Mouse (Mus musculus) ES-Bruce4 (cell line): ENCODE data around the gene Tnfsf13b. TPM values are rescaled to one million over a fixed set of nuclear protein-coding genes. Genes with fewer than 3 reads are reported as not detected.

Experiments used
- H3K27ac ChIP-seq: 2 replicates; pipeline ENCODE4 v1.5.1; 2012; ENCODE audit warnings: low read length, inconsistent platforms; ENCODE audit not compliant: insufficient read depth
- H3K27me3 ChIP-seq: 2 replicates; pipeline ENCODE4 v1.6.1; 2012; ENCODE audit warnings: mild to moderate bottlenecking, low read length, inconsistent platforms; ENCODE audit not compliant: control insufficient read depth, poor library complexity, insufficient read depth, severe bottlenecking
- H3K36me3 ChIP-seq: 2 replicates; pipeline ENCODE4 v1.6.1; 2012; ENCODE audit warnings: inconsistent platforms, mild to moderate bottlenecking, low read length, moderate library complexity; ENCODE audit not compliant: control insufficient read depth, poor library complexity, insufficient read depth, severe bottlenecking
- H3K4me1 ChIP-seq: one replicate; pipeline ENCODE4 v1.8.1; 2011; ENCODE audit warnings: low read length; ENCODE audit not compliant: control insufficient read depth, insufficient read depth
- H3K4me3 ChIP-seq: 2 replicates; pipeline ENCODE4 v1.5.1; 2011; ENCODE audit warnings: low read depth, mild to moderate bottlenecking, low read length
- H3K9ac ChIP-seq: 2 replicates; pipeline ENCODE4 v1.6.1; 2012; ENCODE audit warnings: low read depth, mild to moderate bottlenecking, inconsistent platforms; ENCODE audit not compliant: poor library complexity, severe bottlenecking
- H3K9me3 ChIP-seq: replicated peaks from 2 replicates; pipeline ENCODE4 v1.6.1; 2012; ENCODE audit warnings: mild to moderate bottlenecking, low read length, inconsistent platforms; ENCODE audit not compliant: control insufficient read depth, poor library complexity, insufficient read depth, severe bottlenecking
- CTCF ChIP-seq: IDR thresholded peaks from one replicate; pipeline ENCODE4 v1.8.1; 2011; ENCODE audit warnings: low read depth, low read length
- EP300 ChIP-seq: IDR thresholded peaks from 2 replicates; pipeline ENCODE4 v1.6.1; 2011; ENCODE audit warnings: low read depth, low read length; ENCODE audit not compliant: insufficient read depth
- POLR2A ChIP-seq: IDR thresholded peaks from one replicate; pipeline ENCODE4 v1.8.1; 2011; ENCODE audit warnings: low read length; ENCODE audit not compliant: insufficient read depth
- polyA plus RNA-seq: library from polyadenylated mRNA; stranded (reverse); fragments of >200 nt; gene quantifications from 2 replicates; pipeline ENCODE4 v1.2.4, GENCODE M21; 2011; ENCODE audit warnings: low read depth; ENCODE audit not compliant: missing spikeins, insufficient read depth, insufficient read length

Gene Tnfsf13b
- polyA plus RNA-seq, 1 experiment, result 0.37 TPM

GRCm38 (mm10) chr8:10051576-10051975 is 45.3 kb downstream of the Tnfsf13b start:
- no peaks in the 10 kb centered on the region for H3K36me3 ChIP-seq
- no peaks in the 10 kb centered on the region for H3K9me3 ChIP-seq
- no peaks in the 10 kb centered on the region for H3K27me3 ChIP-seq
- TF ChIP-seq CTCF (no peak), POLR2A (no peak), EP300 (no peak)
- H3K27ac ChIP-seq, result no peak overlapping the region
- H3K4me1 ChIP-seq, result no peaks in the 10 kb centered on the region
- H3K4me3 ChIP-seq, result no peak overlapping the region
- H3K9ac ChIP-seq, result no peak overlapping the region

GRCm38 (mm10) chr8:10053571-10053990 is 47.3 kb downstream of the Tnfsf13b start:
- Histone ChIP-seq H3K36me3 (no peaks in the 10 kb centered on the region), H3K9ac (no peak overlapping the region), H3K4me1 (no peaks in the 10 kb centered on the region), H3K9me3 (no peaks in the 10 kb centered on the region; the same call in 1 of the 2 replicates), H3K27me3 (no peaks in the 10 kb centered on the region), H3K4me3 (no peak overlapping the region), H3K27ac (no peak overlapping the region)
- TF ChIP-seq POLR2A (no peak), EP300 (no peak)

GRCm38 (mm10) chr8:10061001-10061400 is 54.7 kb downstream of the Tnfsf13b start:
- Histone ChIP-seq H3K36me3 (no peaks in the 10 kb centered on the region), H3K4me3 (no peak overlapping the region), H3K9ac (no peak overlapping the region), H3K9me3 (no peaks in the 10 kb centered on the region; the same call in 1 of the 2 replicates), H3K4me1 (no peaks in the 10 kb centered on the region), H3K27me3 (no peaks in the 10 kb centered on the region), H3K27ac (no peak overlapping the region)
- TF ChIP-seq POLR2A, result no peak
- TF ChIP-seq EP300, result no peak
- TF ChIP-seq CTCF, result no peak

- no peak overlapping the region for H3K9ac ChIP-seq
Measured at GRCm38 (mm10) chr8:10066906-10067305, 60.6 kb downstream of the Tnfsf13b start.

GRCm38 (mm10) chr8:10067775-10068174 is 61.5 kb downstream of the Tnfsf13b start:
- Histone ChIP-seq H3K27ac (no peak overlapping the region), H3K27me3 (no peaks in the 10 kb centered on the region), H3K4me1 (no peaks in the 10 kb centered on the region), H3K9ac (no peak overlapping the region), H3K4me3 (no peak overlapping the region), H3K36me3 (no peaks in the 10 kb centered on the region), H3K9me3 (no peaks in the 10 kb centered on the region)
- no peak for TF ChIP-seq EP300
- no peak for TF ChIP-seq CTCF
- no peak for TF ChIP-seq POLR2A

More at GRCm38 (mm10) chr8:10066906-10067305, 60.6 kb downstream of the Tnfsf13b start:
- H3K27ac ChIP-seq, result no peak overlapping the region
- no peaks in the 10 kb centered on the region for H3K4me1 ChIP-seq
- no peak for TF ChIP-seq POLR2A
- H3K9me3 ChIP-seq, result no peaks in the 10 kb centered on the region
- no peaks in the 10 kb centered on the region for H3K36me3 ChIP-seq
- no peak overlapping the region for H3K4me3 ChIP-seq
- H3K27me3 ChIP-seq, result no peaks in the 10 kb centered on the region

- Histone ChIP-seq H3K4me1 (no peaks in the 10 kb centered on the region), H3K36me3 (no peaks in the 10 kb centered on the region), H3K27ac (no peak overlapping the region), H3K4me3 (no peak overlapping the region), H3K9ac (no peak overlapping the region), H3K27me3 (no peaks in the 10 kb centered on the region), H3K9me3 (no peaks in the 10 kb centered on the region)
- TF ChIP-seq CTCF, result no peak
- no peak for TF ChIP-seq EP300
Measured at GRCm38 (mm10) chr8:10072347-10072746, 66.1 kb downstream of the Tnfsf13b start.

Other genes starting within 250 kb of the Tnfsf13b start
- gene Fam155a, start 235.3 kb upstream of the Tnfsf13b start, polyA plus RNA-seq, result not detected in 2 replicates
- not detected in 2 replicates for gene Gm10217, start 142.2 kb upstream of the Tnfsf13b start, polyA plus RNA-seq
- 9.4 and 9.6 TPM in 2 replicates for gene Lig4, start 28.8 kb upstream of the Tnfsf13b start, polyA plus RNA-seq
- gene Abhd13, start 28.8 kb upstream of the Tnfsf13b start, polyA plus RNA-seq, result 20.1 and 20.7 TPM in 2 replicates
- not detected in 2 replicates for gene Myo16, start 147.4 kb downstream of the Tnfsf13b start, polyA plus RNA-seq